Mouse (Mus musculus) mouse embryonic stem cell (cell line): ENCODE measurements around the gene Zfp764.
"Not testable (repeated sequence)": the region's sequence is repeated elsewhere in the genome, so short reads cannot be mapped to it uniquely, and the experiment has no call there.

Experiments
- in situ Hi-C, 2 experiments: fragments of 300-500 bp; cut with MboI; formaldehyde crosslinking; loops; 1 replicate in 1 of 2; 3 replicates in 1 of 2; pipeline ENCODE4 v1.14.3; 2019 to 2020; ENCODE audit warnings: low sequenced_read_pairs in 2 of 2, low pct_unique_long_range_greater_than_20kb in 1 of 2, mixed read lengths in 1 of 2; ENCODE audit not compliant: unreplicated experiment in 1 of 2

The Zfp764 gene

GRCm38 (mm10) chr7:127393157-127393943 lies 13.3 kb downstream of the Zfp764 start, which contains the start of gene E430018J23Rik:
TSS of gene E430018J23Rik (minus strand) at chr7:127393629.
- in situ Hi-C loops = no loop called here

GRCm38 (mm10) chr7:127392251-127392824 lies 14.3 kb downstream of the Zfp764 start:
- in situ Hi-C loops = no loop called here

GRCm38 (mm10) chr7:127391538-127391937 lies 15.1 kb downstream of the Zfp764 start:
- in situ Hi-C loops = no loop called here

- in situ Hi-C loops = no loop called here
These were observed 16.3 kb downstream of the Zfp764 start for GRCm38 (mm10) chr7:127390306-127390705.

GRCm38 (mm10) chr7:127388201-127388600 lies 18.4 kb downstream of the Zfp764 start:
- in situ Hi-C loops = not testable (repeated sequence)

- in situ Hi-C loops = no loop called here
These were observed 19.8 kb downstream of the Zfp764 start, which contains the start of gene 9130019O22Rik for GRCm38 (mm10) chr7:127386641-127387392. TSS of gene 9130019O22Rik (minus strand) at chr7:127387166.

- in situ Hi-C loops = not testable (repeated sequence)
These were observed 21.1 kb downstream of the Zfp764 start for GRCm38 (mm10) chr7:127385560-127385959.

- in situ Hi-C loops = no loop called here
These were observed 28.2 kb downstream of the Zfp764 start for GRCm38 (mm10) chr7:127378310-127378921.

GRCm38 (mm10) chr7:127375271-127376245 lies 31.1 kb downstream of the Zfp764 start, which contains the start of gene Zfp747:
TSS of gene Zfp747 (minus strand) at chr7:127376050.
- in situ Hi-C loops = not testable (repeated sequence)

- in situ Hi-C loops = not testable (repeated sequence)
These were observed 34.8 kb downstream of the Zfp764 start for GRCm38 (mm10) chr7:127371870-127372269.

GRCm38 (mm10) chr7:127371213-127371612 lies 35.4 kb downstream of the Zfp764 start:
- in situ Hi-C loops = no loop called here

- in situ Hi-C loops = no loop called here
These were observed 40.4 kb downstream of the Zfp764 start for GRCm38 (mm10) chr7:127366249-127366648.

GRCm38 (mm10) chr7:127364166-127364565 lies 42.5 kb downstream of the Zfp764 start:
- in situ Hi-C loops = loop anchor here in 1 of 2 experiments (5.0 kb wide), 1 partner anchor 38 kb away; no protein-coding TSS in a partner anchor

- in situ Hi-C loops = loop anchor here in 1 of 2 experiments (5.0 kb wide), 1 partner anchor 39 kb away; no protein-coding TSS in a partner anchor
These were observed 43.1 kb downstream of the Zfp764 start for GRCm38 (mm10) chr7:127363475-127363921.

- in situ Hi-C loops = loop anchor here in 1 of 2 experiments (5.0 kb wide), 1 partner anchor 40 kb away; no protein-coding TSS in a partner anchor
These were observed 44.2 kb downstream of the Zfp764 start for GRCm38 (mm10) chr7:127362418-127362817.

- in situ Hi-C loops = loop anchor here in 1 of 2 experiments (5.0 kb wide), 1 partner anchor 41 kb away; no protein-coding TSS in a partner anchor
These were observed 45.2 kb downstream of the Zfp764 start for GRCm38 (mm10) chr7:127361449-127361848.

GRCm38 (mm10) chr7:127360265-127360664 lies 46.4 kb downstream of the Zfp764 start:
- in situ Hi-C loops = loop anchor here in 1 of 2 experiments (5.0 kb wide), 1 partner anchor 42 kb away; no protein-coding TSS in a partner anchor
